31 mouse cellular contexts compared by ENCODE assay signal in the genomic region with DNA sequence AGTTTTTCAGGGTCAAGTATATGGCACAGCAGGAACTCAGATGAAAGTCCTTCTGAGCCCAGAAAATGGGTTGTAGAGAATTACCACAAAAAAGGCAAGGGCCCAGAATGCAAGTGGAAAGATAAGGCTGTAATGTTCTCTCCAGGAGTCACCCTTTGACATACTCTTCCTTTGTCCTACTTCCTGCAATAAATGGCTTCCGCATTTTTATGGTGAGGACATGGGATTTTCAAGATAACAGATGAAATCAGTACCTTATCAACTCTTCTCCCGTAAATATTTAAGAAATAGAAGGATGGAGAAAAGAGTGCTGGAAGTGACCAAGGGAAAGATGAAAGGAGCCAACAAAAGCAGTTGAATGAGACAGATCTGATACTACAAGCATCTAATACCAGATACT. TPM values are rescaled to one million over a fixed set of nuclear protein-coding genes. Genes with fewer than 3 reads are reported as not detected.
"Had no signal": no experiment of that assay in that cellular context is flagged by ENCODE, and none has a peak within 500 bp of the region (broad histone marks: within the 10 kb centered on the region; RNA-seq: fewer than 3 reads in every experiment).

No protein-coding gene starts in this region.

- H3K4me3 ChIP-seq: left cerebral cortex, adult 2 months; limb, embryonic 10.5 days; limb, embryonic 12.5 days; limb, embryonic 13.5 days; limb, embryonic 15.5 days; liver, embryonic 12.5 days; liver, embryonic 13.5 days; liver, embryonic 15.5 days; lung, embryonic 15.5 days; megakaryocyte, embryonic 14.5 days; midbrain, embryonic 10.5 days; midbrain, embryonic 12.5 days; midbrain, embryonic 13.5 days; midbrain, embryonic 15.5 days; myocyte; neural tube, embryonic 12.5 days had no signal

- H3K27ac ChIP-seq: left cerebral cortex, adult 2 months; limb, embryonic 10.5 days; limb, embryonic 12.5 days; limb, embryonic 13.5 days; limb, embryonic 15.5 days; liver, embryonic 12.5 days; liver, embryonic 13.5 days; liver, embryonic 14.5 days; liver, embryonic 15.5 days; lung, embryonic 15.5 days; macrophage; midbrain, embryonic 10.5 days; midbrain, embryonic 12.5 days; midbrain, embryonic 13.5 days; midbrain, embryonic 15.5 days; neural tube, embryonic 12.5 days had no signal

- H3K4me1 ChIP-seq: limb, embryonic 10.5 days; limb, embryonic 12.5 days; limb, embryonic 13.5 days; limb, embryonic 15.5 days; liver, embryonic 12.5 days; liver, embryonic 13.5 days; liver, embryonic 15.5 days; lung, embryonic 15.5 days; midbrain, embryonic 10.5 days; midbrain, embryonic 12.5 days; midbrain, embryonic 13.5 days; midbrain, embryonic 15.5 days; neural tube, embryonic 12.5 days had no signal

- H3K36me3 ChIP-seq: limb, embryonic 10.5 days; limb, embryonic 12.5 days; limb, embryonic 13.5 days; limb, embryonic 15.5 days; liver, embryonic 12.5 days; liver, embryonic 13.5 days; liver, embryonic 15.5 days; lung, embryonic 15.5 days; midbrain, embryonic 10.5 days; midbrain, embryonic 12.5 days; midbrain, embryonic 13.5 days; midbrain, embryonic 15.5 days; neural tube, embryonic 12.5 days had no signal

- H3K9me3 ChIP-seq: limb, embryonic 10.5 days; limb, embryonic 12.5 days; limb, embryonic 13.5 days; limb, embryonic 15.5 days; liver, embryonic 12.5 days; liver, embryonic 13.5 days; liver, embryonic 15.5 days; lung, embryonic 15.5 days; megakaryocyte, embryonic 14.5 days; midbrain, embryonic 10.5 days; midbrain, embryonic 12.5 days; midbrain, embryonic 13.5 days; midbrain, embryonic 15.5 days; neural tube, embryonic 12.5 days had no signal

- H3K4me2 ChIP-seq: limb, embryonic 12.5 days; limb, embryonic 13.5 days; limb, embryonic 15.5 days; liver, embryonic 11.5 days; liver, embryonic 12.5 days; liver, embryonic 13.5 days; liver, embryonic 15.5 days; lung, embryonic 14.5 days; lung, embryonic 15.5 days; midbrain, embryonic 11.5 days; midbrain, embryonic 12.5 days; midbrain, embryonic 13.5 days; midbrain, embryonic 15.5 days; neural tube, embryonic 12.5 days had no signal

- ATAC-seq: liver, embryonic 12.5 days; liver, postnatal 0 days; midbrain, embryonic 13.5 days; midbrain, embryonic 15.5 days; midbrain, embryonic 16.5 days had no signal

- H3K27me3 ChIP-seq: liver, embryonic 13.5 days; liver, embryonic 15.5 days; lung, embryonic 15.5 days; megakaryocyte, embryonic 14.5 days; neural tube, embryonic 12.5 days had no signal

- DNase-seq: left cerebral cortex, postnatal 4 days; liver; liver, embryonic 13.5 days; liver, postnatal 0 days; lung, adult 18-20 months; lung, adult 2 months; lung, embryonic 14.5 days; lung, postnatal 10 days; lung, postnatal 36 days; lung, postnatal 4 days; midbrain, embryonic 14.5 days had no signal

- H3K9ac ChIP-seq: limb, embryonic 12.5 days; limb, embryonic 13.5 days; limb, embryonic 15.5 days; liver, embryonic 12.5 days; liver, embryonic 13.5 days; liver, embryonic 14.5 days; liver, embryonic 15.5 days; liver, postnatal 0 days; lung, embryonic 14.5 days; lung, embryonic 15.5 days; midbrain, embryonic 12.5 days; midbrain, embryonic 13.5 days; midbrain, embryonic 15.5 days; neural tube, embryonic 12.5 days had no signal

RNA-seq across cellular contexts. Expression of gene Btk, which starts 44.8 kb away (rescaled TPM):
- polyA plus RNA-seq: myocyte had no signal
